Mouse (Mus musculus): Measurements from ENCODE around the gene Emilin1.

Gene Emilin1

DNA sequence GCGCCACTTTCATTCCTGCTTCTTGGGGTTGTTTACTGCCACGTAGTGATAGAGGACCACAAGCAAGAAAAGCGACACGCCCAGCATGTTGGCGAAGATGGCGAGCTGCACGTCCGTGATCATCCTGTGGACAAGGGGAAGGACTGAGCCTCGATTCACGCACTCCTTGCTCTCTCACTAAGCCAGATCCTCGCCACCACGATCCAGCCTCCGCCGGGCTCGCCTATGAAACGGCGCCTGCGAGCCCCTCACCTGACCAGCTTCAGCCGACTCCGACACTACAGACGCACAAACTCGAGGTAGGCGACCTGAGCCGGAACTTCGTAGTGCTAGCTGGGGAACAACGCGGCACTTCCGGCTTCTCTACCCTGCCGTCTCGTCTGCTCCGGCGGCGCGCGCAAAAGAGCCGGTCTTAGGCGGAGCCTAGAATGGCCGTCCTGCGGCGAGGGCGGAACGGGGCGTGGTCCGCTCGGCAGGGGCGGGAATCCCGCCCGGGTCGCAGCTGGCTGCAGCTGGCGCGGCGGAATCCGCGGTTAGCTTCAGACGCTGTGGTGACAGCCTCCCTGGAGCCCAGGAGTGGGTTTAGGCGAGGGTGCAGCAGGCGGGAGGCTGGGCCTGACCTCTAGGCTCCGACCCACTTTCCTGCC lies 5.7 kb upstream of the Emilin1 start, which contains the start of gene Ost4:
Ost4 (minus strand) TSS at position 376 of the 647 bp plus-strand sequence.
- peak; percentile 97 for DNase-seq (ENCODE audit: low spot score)

DNA sequence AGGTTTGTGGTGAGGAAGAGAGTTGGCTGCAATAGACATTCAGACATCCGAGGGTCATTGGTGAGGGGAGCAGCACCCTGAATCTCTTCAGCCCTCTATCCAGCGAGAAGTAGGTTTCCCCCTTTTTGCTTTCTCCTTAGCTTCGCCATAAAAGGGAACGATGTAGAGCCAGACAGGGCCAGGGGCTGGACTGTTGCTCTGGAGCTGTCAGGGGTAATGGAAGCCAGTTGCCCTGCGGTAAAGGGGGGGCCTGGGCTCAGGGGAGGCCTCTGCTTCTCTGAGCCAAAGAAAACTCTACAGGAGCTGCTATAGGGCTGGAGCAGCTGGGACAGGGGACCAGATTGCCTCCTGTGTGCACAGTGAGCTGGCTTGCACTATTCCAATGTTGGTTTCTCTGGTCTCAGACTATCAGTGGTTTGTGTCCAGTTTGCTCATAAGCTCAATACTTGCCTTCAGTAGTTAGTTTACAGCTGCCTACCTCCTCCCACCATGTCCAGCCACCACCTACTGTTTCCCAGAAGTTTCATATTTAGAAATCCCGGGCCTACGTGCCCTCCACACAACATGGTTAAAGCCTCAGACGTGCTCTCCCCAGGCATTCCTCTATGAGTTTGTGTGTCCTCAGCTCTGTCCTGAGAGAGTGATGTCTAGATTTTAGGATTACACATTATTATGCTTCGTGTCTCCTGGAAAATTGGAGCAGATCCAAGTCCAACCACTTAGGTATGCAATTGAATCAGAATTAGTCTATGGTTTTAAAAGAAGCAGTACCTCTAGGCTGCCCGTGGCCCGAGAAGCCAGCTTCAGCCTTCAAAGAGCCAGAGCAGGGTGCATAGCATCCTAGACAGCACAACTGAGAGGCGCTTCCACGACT lies 4.5 kb upstream of the Emilin1 start:
- peak; percentile 50 for DNase-seq (ENCODE audit: low spot score)

DNA sequence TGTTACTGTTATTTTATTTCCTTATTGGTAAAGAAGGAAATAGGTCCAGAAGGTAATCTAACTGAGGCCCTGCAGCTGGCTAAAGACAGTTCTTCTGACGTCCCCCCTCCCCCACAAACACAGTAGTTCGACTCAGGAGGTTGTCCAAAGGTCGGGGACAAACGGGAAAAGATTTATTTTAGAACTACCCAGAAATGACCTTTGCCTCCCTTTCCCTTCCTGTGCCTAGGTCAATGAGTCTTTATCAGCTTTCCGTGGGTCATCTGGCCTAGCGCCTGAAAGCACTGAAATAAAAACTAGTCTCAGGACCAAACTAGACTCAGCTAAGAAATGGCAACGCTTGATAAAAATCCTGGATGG lies 3.9 kb upstream of the Emilin1 start:
- DNase-seq (ENCODE audit: low spot score), result peak; percentile 49

DNA sequence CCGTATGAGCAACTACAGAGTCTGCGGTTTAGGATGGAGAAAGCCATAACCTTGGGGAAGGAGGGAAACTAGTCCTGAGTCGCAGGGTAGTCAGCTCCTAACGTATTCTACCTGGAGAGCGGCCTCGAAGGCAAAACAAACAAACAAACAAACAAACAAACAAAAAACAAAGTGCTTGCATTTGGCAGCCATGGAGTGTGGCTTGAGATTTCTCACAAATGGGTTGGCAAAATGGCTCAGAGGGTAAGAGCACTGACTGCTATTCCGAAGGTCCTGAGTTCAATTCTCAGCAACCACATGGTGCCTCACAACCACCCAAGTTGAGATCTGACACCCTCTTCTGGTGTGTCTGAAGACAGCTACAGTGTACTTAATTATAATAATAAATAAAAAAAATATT lies 3.3 kb upstream of the Emilin1 start:
- DNase-seq (ENCODE audit: low spot score), result no peak

DNA sequence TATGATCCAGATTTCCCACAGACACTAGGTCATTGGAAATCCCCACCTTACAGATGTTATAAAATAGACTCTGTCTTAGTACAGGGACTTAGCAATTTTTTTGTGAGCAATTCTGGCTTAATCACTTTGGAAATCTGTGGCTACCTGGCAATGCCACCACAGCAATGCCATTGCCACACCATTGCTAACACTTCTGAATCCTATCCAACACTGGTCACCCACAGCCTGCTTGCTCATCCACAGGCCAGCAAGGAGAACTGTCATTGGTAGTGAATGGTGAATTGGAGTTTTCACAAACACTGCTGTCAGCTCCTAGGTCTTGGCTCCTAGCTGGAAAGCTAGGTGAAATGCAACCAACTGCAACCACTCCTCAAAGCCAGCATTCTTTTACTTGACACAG lies 2.7 kb upstream of the Emilin1 start:
- no peak for DNase-seq (ENCODE audit: low spot score)

DNA sequence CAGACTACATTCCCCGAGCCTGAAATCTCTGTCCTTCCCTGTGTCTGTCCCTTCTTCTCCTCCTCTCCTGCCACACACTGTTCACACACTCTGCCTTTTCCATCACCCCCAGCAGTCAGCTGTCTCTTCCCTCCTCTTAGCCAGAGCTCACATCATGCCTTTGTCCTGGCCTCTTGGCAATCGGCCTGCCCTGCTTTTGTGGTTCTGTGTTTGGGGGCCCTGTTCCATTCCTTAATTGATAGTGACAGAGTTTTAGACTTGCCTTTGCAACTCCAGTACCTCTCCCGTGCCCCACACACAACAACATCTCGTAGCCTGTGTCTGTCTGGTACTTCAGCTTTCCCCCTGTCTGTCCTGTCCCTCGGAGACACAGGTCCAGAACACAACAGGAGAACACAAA lies 1.0 kb upstream of the Emilin1 start:
- no peak for DNase-seq (ENCODE audit: low spot score)

DNA sequence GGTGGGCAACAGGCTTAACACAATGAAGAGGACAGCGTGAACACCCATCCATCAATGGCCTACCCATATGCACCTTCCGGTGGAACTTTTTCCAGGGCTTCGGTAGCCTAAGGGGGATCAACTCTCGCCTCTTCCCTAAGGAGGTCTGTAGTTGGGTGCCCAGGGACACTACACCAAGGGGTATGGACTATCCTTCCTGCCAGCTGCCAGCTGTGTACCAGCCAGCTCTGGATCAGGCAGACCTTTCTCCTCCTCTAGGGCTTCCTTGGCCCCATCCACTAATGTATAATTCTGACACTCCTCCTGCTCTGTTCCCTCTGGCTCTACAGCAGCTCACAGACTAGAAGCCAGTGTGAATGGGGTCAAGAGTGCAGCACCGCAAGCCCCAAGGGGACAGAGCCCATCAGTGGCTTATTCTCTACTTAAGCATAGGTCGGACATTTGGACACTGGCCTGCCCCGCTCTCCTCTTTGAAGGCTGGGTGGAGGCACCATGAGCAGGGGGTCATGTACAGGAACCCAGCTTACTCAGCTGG lies 966 bp downstream of the Emilin1 start:
- peak; percentile 29 for DNase-seq (ENCODE audit: low spot score)

DNA sequence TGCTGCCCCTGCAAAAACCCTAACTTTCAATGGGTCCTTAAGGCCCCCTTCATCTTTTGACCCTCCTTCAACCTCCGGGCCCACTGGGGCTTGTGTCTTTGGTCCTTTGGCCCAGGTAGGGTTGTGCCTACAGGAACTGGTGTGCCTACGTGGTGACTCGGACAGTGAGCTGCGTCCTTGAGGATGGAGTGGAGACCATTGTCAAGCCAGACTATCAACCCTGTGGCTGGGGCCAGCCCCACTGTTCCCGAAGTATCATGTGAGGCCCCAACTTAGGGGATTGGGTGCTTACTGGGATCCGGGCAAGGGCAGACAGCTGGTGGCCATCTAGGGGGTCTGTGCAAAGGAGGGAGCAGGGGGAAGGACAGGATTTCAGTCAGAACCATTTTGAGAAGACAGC lies 1.6 kb downstream of the Emilin1 start:
- DNase-seq (ENCODE audit: low spot score), result no peak

DNA sequence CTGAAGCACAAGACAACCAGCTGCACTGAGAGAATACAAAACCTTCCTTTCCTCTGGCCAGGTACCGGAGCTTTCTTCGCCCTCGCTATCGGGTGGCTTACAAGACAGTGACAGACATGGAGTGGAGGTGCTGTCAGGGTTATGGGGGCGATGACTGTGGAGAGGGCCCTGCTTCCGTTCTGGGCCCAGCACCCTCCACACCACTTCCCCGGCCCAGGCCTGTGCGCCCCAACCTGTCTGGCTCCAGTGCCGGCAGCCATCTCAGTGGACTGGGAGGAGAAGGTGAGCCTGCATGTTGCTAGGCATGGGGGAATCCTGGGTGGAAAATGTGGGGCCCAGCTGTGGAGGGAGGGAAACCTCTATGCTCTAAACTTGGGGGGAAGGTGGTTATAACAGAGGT lies 2.3 kb downstream of the Emilin1 start:
- DNase-seq (ENCODE audit: low spot score), result no peak

DNA sequence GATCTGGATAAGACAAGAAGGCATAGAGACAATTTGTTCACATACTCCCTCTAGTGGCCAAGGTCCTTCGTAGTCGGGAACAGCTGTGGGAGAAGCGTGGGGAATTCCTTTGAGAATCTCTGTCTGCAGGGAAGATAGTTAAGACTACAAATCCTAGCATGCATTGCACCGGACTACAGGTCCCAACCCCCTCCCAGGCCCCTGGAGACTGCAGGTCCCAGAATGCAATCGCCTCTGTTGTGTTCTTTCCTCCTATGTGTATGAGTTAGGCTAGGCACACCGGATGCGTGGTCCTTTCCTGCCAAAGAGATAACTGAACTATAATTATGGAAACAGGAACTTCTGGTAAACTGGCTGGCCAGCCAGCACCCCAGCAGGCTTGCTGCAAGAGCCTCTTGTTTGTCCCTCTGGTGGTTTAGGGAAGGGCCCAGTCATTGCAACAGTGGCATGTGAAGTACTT lies 2.8 kb downstream of the Emilin1 start:
- peak; percentile 99 for DNase-seq (ENCODE audit: low spot score)

DNA sequence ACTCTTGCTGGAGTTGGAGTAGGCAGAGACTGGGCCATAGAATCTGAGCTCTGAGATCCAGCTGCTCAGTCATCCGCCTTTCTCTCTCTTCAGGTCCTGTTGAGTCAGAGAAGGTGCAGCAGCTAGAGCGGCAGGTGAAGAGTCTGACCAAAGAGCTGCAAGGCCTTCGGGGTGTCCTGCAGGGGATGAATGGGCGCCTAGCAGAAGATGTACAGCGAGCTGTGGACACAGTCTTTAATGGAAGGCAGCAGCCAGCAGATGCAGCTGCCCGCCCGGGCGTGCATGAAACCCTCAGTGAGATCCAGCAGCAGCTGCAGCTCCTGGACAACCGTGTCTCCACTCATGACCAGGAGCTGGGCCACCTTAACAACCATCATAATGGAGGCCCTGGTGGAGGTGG lies 3.6 kb downstream of the Emilin1 start:
- DNase-seq (ENCODE audit: low spot score), result no peak

DNA sequence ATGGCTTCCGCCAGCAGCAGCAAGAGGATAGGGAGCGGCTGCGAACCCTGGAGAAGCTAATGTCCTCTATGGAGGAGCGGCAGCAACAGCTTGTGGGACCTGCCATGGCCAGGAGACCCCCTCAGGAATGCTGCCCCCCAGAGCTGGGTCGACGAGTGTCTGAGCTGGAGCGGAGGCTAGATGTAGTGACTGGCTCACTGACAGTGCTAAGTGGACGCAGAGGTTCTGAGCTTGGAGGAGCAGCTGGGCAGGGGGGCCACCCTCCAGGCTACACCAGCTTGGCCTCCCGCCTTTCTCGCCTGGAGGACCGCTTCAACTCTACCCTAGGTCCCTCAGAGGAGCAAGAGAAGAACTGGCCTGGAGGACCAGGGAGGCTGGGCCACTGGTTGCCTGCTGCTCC lies 4.1 kb downstream of the Emilin1 start:
- DNase-seq (ENCODE audit: low spot score), result no peak

DNA sequence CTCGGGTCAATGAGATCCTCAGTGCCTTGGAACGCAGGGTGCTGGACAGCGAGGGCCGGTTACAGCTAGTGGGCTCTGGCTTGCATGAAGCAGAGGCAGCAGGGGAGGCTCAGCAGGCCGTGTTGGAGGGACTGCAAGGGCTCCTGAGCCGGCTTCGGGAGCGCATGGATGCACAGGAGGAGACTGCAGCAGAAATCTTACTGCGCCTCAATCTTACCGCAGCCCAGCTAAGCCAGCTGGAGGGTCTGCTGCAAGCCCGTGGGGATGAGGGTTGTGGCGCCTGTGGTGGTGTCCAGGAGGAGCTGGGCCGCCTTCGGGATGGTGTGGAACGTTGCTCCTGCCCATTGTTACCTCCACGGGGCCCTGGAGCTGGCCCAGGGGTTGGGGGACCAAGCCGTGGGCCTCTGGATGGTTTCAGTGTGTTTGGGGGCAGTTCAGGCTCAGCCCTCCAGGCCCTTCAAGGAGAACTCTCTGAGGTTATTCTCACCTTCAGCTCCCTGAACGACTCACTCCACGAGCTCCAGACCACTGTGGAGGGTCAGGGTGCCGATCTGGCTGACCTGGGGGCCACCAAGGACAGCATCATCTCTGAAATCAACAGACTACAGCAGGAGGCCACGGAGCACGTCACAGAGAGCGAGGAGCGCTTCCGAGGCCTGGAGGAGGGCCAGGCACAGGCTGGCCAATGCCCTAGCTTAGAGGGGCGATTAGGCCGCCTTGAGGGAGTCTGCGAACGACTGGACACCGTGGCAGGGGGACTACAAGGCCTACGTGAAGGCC lies 4.9 kb downstream of the Emilin1 start:
- DNase-seq (ENCODE audit: low spot score), result no peak

DNA sequence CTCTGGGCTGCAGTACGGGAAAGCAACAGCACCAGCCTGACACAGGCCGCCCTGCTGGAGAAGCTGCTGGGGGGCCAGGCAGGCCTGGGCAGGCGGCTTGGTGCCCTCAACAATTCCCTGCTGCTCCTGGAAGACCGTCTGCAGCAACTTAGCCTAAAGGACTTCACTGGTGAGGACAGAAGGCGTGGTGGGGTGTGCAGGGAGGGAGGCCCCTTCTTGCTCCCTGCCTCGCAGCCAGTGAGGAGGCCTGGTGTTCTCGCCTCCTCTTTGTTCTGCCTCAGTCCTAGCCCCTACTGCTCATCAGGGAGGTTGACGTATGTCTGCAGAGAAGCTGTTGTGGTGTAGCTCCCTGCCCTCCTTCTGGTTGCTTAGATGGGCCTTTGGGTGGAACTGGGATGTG lies 5.5 kb downstream of the Emilin1 start:
- DNase-seq (ENCODE audit: low spot score), result no peak

DNA sequence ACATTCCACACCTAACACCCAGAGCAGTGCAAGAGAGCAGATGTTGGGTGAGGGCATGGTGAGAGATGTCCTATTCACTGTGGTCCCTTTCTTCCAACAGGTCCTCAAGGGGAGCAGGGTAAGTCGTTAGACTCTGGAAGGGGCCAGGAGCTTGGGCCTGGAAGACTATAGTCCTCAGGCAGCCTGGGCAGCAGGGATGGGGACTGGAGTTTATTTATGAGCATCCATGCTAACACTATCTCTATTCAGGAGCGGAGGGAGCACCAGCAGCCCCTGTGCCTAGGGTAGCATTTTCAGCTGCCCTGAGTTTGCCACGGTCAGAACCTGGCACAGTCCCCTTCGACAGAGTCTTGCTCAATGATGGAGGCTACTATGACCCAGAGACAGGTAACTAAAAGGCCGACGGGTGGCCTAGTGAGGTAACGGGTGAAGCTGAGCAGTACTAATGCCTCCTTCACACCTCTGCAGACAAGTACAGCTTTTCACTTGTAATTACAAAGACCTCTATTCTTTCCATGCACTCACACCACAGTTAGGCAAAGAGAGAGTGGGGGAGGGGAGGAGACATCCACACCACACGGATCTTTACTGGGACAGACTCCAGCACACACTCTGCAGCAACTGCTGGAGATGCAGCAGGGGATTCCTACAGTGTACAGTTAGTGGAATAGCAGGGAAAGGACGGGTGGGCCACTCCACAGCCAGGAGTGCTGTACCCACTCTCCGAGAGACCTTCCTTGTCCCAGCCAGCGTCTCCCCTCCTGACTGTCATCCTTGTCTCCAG lies 6.8 kb downstream of the Emilin1 start:
- no peak for DNase-seq (ENCODE audit: low spot score)

DNA sequence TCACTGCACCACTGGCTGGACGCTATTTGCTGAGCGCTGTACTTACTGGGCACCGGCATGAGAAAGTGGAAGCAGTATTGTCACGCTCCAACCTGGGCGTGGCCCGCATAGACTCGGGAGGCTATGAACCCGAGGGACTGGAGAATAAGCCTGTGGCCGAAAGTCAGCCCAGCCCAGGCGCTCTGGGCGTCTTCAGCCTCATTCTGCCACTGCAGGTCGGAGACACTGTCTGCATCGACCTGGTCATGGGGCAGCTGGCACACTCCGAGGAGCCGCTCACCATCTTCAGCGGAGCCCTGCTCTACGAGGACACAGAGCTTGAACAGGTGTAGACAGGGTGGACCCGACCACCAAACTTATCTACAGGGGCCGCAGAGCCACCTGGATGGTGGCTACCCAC lies 7.4 kb downstream of the Emilin1 start:
- no peak for DNase-seq (ENCODE audit: low spot score)

DNA sequence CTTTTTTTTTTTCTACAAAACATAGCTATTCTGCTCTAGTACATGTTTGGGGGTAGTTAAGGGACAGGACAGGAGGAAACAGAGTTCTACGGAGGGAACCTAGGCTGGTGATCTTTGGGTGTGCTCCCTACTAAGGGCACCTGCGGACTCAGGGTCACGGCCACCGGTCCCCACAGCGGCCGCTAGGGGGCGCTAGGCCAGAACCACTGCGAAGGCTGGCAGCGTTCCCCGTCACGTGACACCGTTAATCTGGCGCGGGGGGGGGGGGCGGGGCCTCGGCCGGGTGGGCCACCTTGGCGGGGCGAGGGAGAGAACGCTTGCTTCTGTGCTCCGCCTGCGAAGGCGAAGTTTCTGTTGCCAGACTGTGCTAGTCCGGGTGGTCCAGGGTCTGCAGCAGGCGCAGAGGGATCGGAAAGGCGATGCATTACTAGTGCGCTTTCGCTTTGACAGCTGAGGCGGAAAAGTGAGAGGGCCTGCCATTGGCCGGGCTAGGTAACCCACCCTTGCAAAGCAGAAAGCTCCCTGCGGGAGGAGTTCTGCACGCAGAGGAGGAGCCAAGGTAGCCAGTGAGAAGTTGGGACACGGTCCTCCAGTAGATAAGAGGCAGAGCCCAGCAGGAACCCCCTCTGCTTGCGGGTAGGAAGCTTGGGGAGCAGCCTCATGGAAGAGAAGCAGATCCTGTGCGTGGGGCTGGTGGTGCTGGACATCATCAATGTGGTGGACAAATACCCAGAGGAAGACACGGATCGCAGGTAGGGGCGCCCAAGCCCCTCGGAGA lies 8.2 kb downstream of the Emilin1 start, which contains the start of gene Khk:
Khk (plus strand) TSS at position 176 of the 778 bp plus-strand sequence.
- peak; percentile 92 for DNase-seq (ENCODE audit: low spot score)

DNA sequence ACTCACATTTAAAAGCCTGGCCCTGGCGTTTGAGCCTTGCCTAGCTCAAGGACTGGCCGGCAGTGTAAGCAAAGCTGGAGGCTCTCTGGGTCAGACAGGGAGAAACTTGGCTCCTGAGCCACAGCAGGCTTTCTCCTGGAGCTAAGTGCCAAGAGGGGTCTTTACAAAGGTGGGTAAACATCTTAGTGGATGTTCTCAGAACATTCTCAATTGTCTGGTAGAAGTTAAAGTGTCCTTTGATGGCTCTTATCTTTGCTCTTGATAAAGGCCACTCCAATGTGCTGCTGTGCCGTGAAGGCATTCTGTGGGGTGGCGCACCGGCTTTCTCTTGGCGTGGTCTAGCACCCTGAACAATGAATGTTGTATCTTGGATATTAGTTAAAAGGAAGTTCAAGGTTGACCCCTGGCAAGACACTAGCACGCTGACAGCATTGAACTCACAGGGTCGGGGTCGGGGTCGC lies 9.4 kb downstream of the Emilin1 start:
- DNase-seq (ENCODE audit: low spot score), result no peak

DNA sequence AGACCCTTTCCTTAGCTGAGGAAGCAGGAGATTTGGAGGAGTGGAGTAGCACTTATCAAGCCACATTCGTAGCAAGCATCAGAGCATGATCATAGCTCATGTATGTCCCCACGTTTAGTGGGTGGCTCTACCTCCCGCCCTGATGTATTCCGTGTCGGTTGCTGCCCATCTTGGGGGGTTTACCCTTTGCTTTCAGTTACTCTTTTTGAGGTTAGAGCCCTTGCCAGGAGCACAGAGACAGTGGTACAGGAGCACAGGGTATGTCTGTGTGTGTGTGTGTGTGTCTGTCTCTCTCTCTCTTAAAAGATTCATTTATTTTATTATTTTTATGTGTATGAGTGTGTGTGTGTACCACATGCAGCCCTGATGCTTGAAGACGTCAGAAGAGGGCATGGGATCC lies 9.9 kb downstream of the Emilin1 start:
- DNase-seq (ENCODE audit: low spot score), result no peak

DNA sequence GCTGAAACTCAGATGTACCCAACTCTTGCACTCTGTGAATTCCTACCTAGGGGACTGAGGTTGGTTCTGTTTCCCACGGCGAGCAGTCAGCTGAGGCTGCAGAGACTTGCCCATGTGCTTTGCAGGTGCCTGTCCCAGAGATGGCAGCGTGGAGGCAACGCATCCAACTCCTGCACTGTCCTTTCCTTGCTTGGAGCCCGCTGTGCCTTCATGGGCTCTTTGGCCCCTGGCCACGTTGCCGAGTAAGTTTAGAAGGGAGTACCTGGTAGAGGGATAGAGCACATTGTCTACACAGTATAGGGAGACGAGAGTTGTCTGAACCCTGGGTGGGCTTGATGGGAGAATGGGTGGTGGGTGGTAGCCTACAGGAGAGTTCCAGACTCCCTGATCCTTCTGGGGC lies 11.4 kb downstream of the Emilin1 start:
- no peak for DNase-seq (ENCODE audit: low spot score)

DNA sequence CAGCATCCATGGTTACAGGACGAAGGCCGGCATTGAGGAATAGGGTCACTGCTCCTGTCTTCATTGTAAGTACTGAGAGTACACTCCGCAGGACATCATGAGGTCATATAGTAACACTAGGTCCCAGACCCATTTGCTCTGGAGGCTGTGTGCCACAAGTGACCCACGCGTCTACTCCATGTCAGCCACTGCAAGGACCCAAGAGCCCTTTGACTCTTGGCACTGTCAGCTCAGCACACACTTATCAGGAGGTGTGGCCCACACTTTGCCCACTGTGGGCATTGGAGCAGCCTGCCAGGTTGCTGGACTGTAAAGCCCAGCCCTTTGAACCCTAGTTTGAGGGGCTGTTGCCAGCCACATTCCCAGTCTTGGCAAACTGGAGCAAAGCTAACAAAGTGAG lies 12.0 kb downstream of the Emilin1 start:
- DNase-seq (ENCODE audit: low spot score), result no peak

Data from embryo, embryonic 10.5 days (tissue).